Mouse (Mus musculus) CH12.LX (cell line): Measurements from ENCODE around the gene Dok4. TPM values are rescaled to one million over a fixed set of nuclear protein-coding genes. Genes with fewer than 3 reads are reported as not detected.

Experiments used
- DNase-seq: peaks from one replicate; pipeline ENCODE4 v3.0.0-alpha.2; 2013; ENCODE audit errors: extremely low read depth
- H3K27ac ChIP-seq: 2 replicates; pipeline ENCODE4 v1.5.1; 2012; ENCODE audit warnings: low read depth, mild to moderate bottlenecking, control low read depth, moderate library complexity; ENCODE audit not compliant: insufficient read depth
- H3K27me3 ChIP-seq: replicated peaks from 2 replicates; pipeline ENCODE3; 2012; ENCODE audit warnings: inconsistent platforms
- H3K36me3 ChIP-seq, 2 experiments: replicated peaks in 1 of 2; 2 replicates each; pipeline versions ENCODE3 to v1.6.1; 2012; ENCODE audit warnings: inconsistent platforms in 1 of 2, low read length in 1 of 2, mild to moderate bottlenecking in 1 of 2, mixed read lengths in 1 of 2, moderate library complexity in 1 of 2; ENCODE audit not compliant: control insufficient read depth in 1 of 2, insufficient read depth in 1 of 2
- H3K4me1 ChIP-seq, 2 experiments: 2 replicates each; pipeline ENCODE4 v1.6.1; 2012; ENCODE audit warnings: inconsistent platforms in 1 of 2, moderate library complexity in 1 of 2; ENCODE audit not compliant: insufficient read depth in 2 of 2, control insufficient read depth in 1 of 2
- H3K4me2 ChIP-seq: 2 replicates; pipeline ENCODE4 v1.6.1; 2012; ENCODE audit warnings: low read depth, mild to moderate bottlenecking, control low read depth; ENCODE audit not compliant: poor library complexity, insufficient read depth, severe bottlenecking
- H3K4me3 ChIP-seq, 3 experiments: fragments of 150-350 bp in 1 of 3; sonication (generic) in 1 of 3; replicated peaks in 1 of 3; 2 replicates each; pipeline versions ENCODE3 to v1.5.1; 2011 to 2012; ENCODE audit warnings: low read depth in 2 of 3, low read length in 2 of 3, mild to moderate bottlenecking in 2 of 3, moderate library complexity in 2 of 3, control low read depth in 1 of 3, improper control_type of control experiment in 1 of 3, inconsistent platforms in 1 of 3, mixed read lengths in 1 of 3; ENCODE audit not compliant: poor library complexity in 1 of 3
- H3K79me2 ChIP-seq: replicated peaks from 2 replicates; pipeline ENCODE4 v1.6.1; 2012; ENCODE audit warnings: mild to moderate bottlenecking, moderate library complexity; ENCODE audit not compliant: control insufficient read depth, poor library complexity, insufficient read depth, severe bottlenecking; ENCODE audit errors: extremely low read depth
- H3K9ac ChIP-seq: 2 replicates; pipeline ENCODE4 v1.6.1; 2012; ENCODE audit warnings: low read depth, mild to moderate bottlenecking, control low read depth, moderate library complexity; ENCODE audit not compliant: insufficient read depth
- H3K9me3 ChIP-seq: replicated peaks from 2 replicates; pipeline ENCODE3; 2012; ENCODE audit warnings: low read length, inconsistent platforms, mixed read lengths
- CTCF ChIP-seq, 2 experiments: IDR thresholded peaks in 1 of 2; conservative IDR thresholded peaks in 1 of 2; 2 replicates each; pipeline ENCODE4 v1.5.1; 2011 to 2012; ENCODE audit warnings: low read depth in 2 of 2, low read length in 2 of 2, improper control_type of control experiment in 1 of 2, inconsistent platforms in 1 of 2, mild to moderate bottlenecking in 1 of 2, moderate library complexity in 1 of 2
- GABPA ChIP-seq: IDR thresholded peaks from 2 replicates; pipeline ENCODE4 v1.6.1; 2012; ENCODE audit warnings: low read depth, low read length, improper control_type of control experiment, inconsistent platforms; ENCODE audit not compliant: insufficient replicate concordance
- MAZ ChIP-seq: IDR thresholded peaks from 2 replicates; pipeline ENCODE4 v1.6.1; 2012; ENCODE audit warnings: low read depth, mild to moderate bottlenecking, inconsistent platforms, low read length, improper control_type of control experiment, moderate library complexity
- NRF1 ChIP-seq: IDR thresholded peaks from 2 replicates; pipeline ENCODE4 v1.6.1; 2014; ENCODE audit warnings: low read depth, mild to moderate bottlenecking, inconsistent platforms, low read length, improper control_type of control experiment, moderate library complexity
- POLR2AphosphoS2 ChIP-seq: IDR thresholded peaks from 2 replicates; pipeline ENCODE4 v1.6.1; 2011; ENCODE audit warnings: low read depth, low read length, improper control_type of control experiment
- RAD21 ChIP-seq: IDR thresholded peaks from 2 replicates; pipeline ENCODE4 v1.6.1; 2011; ENCODE audit warnings: low read depth, mild to moderate bottlenecking, low read length, improper control_type of control experiment, moderate library complexity
- SMC3 ChIP-seq: IDR thresholded peaks from 2 replicates; pipeline ENCODE4 v1.6.1; 2011; ENCODE audit warnings: low read depth, low read length, improper control_type of control experiment
- ZC3H11A ChIP-seq: IDR thresholded peaks from 2 replicates; pipeline ENCODE4 v1.6.1; 2012; ENCODE audit warnings: low read depth, mild to moderate bottlenecking, inconsistent platforms, low read length, improper control_type of control experiment
- ZMIZ1 ChIP-seq: IDR thresholded peaks from 2 replicates; pipeline ENCODE4 v1.6.1; 2012; ENCODE audit warnings: low read depth, mild to moderate bottlenecking, inconsistent platforms, low read length, improper control_type of control experiment
- ZNF384 ChIP-seq: IDR thresholded peaks from 2 replicates; pipeline ENCODE4 v1.6.1; 2012; ENCODE audit warnings: low read depth, low read length, improper control_type of control experiment, inconsistent platforms
- dilution Hi-C: fragments of 300-500 bp; cut with MboI; formaldehyde crosslinking; loops from 2 replicates; pipeline ENCODE4 v1.14.3; 2020; ENCODE audit warnings: low sequenced_read_pairs; ENCODE audit not compliant: extremely low pct_unique_long_range_greater_than_20kb, extremely low pct_ligation_motif_present
- in situ Hi-C: fragments of 300-500 bp; cut with MboI; formaldehyde crosslinking; loops from 3 replicates; pipeline ENCODE4 v1.14.3; 2019; ENCODE audit warnings: low sequenced_read_pairs, low pct_ligation_motif_present, low pct_unique_long_range_greater_than_20kb, mixed read lengths
- polyA plus RNA-seq: library from polyadenylated mRNA; unstranded; fragments of >175 nt; gene quantifications from 2 replicates; pipeline ENCODE4 v1.2.1, GENCODE M21; 2012; ENCODE audit warnings: low read depth; ENCODE audit not compliant: insufficient read length
- total RNA-seq, 2 experiments: library from RNA; depleted of rRNA; stranded (reverse); fragments of 300-350 nt in 1 of 2; fragments of >200 nt in 1 of 2; gene quantifications; 2 replicates each; pipeline ENCODE4 v1.2.3; 2012 to 2014

Gene Dok4
- total and polyA plus RNA-seq, 3 experiments, result 1.9 to 2.3 (median 2.3) TPM

- DNase-seq, result no peak
- dilution Hi-C loops (no loop called here), in situ Hi-C loops (no loop called here)
- Histone ChIP-seq H3K9ac (no peak overlapping the region), H3K9me3 (no peaks in the 10 kb centered on the region), H3K36me3 (peaks cover 30 to 59% of the 10 kb centered on the region in 2 experiments), H3K27me3 (no peaks in the 10 kb centered on the region), H3K4me1 (peaks cover 3 to 18% of the 10 kb centered on the region in 2 experiments; a peak in 3 of 4 replicates), H3K79me2 (no peaks in the 10 kb centered on the region), H3K4me2 (no peak overlapping the region), H3K4me3 (no peak overlapping the region), H3K27ac (no peak overlapping the region)
- TF ChIP-seq POLR2AphosphoS2 (no peak), NRF1 (no peak)
Measured at GRCm38 (mm10) chr8:94817933-94818332, 58.2 kb downstream of the Dok4 start.

DNA sequence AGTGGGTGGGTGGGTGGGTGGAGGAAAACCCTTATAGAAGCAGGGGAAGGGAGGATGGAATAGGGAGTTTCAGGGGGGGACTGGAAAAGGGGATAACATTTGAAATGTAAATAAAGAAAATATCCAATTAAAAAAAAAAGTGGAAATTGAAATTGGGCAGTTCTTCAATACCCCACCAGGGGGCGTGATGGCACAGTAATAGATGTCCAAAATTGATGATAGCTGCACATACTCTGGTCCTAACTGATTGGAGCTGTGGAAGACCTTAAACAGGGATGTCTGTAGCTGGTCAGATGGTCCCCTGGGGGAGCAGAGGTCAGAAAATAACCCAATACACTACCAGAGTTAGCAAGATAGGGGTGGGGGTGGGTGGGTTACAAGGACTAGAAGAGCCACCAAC is 61.6 kb downstream of the Dok4 start:
- Histone ChIP-seq H3K9ac (no peak overlapping the region), H3K9me3 (no peaks in the 10 kb centered on the region), H3K27me3 (no peaks in the 10 kb centered on the region), H3K4me3 (no peak overlapping the region), H3K36me3 (peaks cover 2 to 25% of the 10 kb centered on the region in 2 experiments), H3K4me2 (no peak overlapping the region), H3K27ac (no peak overlapping the region), H3K79me2 (no peaks in the 10 kb centered on the region), H3K4me1 (peaks cover 24 to 47% of the 10 kb centered on the region in 2 experiments)
- dilution Hi-C loops, result no loop called here
- in situ Hi-C loops, result no loop called here
- TF ChIP-seq GABPA, result no peak
- no peak for TF ChIP-seq POLR2AphosphoS2
- no peak for TF ChIP-seq MAZ
- TF ChIP-seq RAD21, result peak; percentile 48
- no peak for TF ChIP-seq ZMIZ1
- TF ChIP-seq CTCF (conservative IDR thresholded peaks at IDR 0.05 in 1 of 2, IDR thresholded peaks at IDR 0.05 in 1 of 2; ENCODE audit: low read depth in 2 of 2, low read length in 2 of 2), result peak; percentile 69 to 79
- no peak for TF ChIP-seq ZC3H11A
- peak; percentile 50 for TF ChIP-seq SMC3
- TF ChIP-seq ZNF384, result peak; percentile 87
- DNase-seq, result peak; percentile 40

Other genes starting within 250 kb of the Dok4 start
- 24.8 and 29.4 TPM in 2 replicates for gene Arl2bp, start 209.7 kb downstream of the Dok4 start, total RNA-seq (2012; rRNA removed)
- gene Arl2bp, start 209.7 kb downstream of the Dok4 start, total RNA-seq (2014; rRNA removed), result 71.2 and 85.1 TPM in 2 replicates
- 107 and 114 TPM in 2 replicates for gene Arl2bp, start 209.7 kb downstream of the Dok4 start, polyA plus RNA-seq
- gene Pllp, start 180.1 kb downstream of the Dok4 start, total RNA-seq (2012; rRNA removed), result 25.9 and 29.5 TPM in 2 replicates
- 5.1 and 5.3 TPM in 2 replicates for gene Pllp, start 180.1 kb downstream of the Dok4 start, total RNA-seq (2014; rRNA removed)
- gene Pllp, start 180.1 kb downstream of the Dok4 start, polyA plus RNA-seq, result 3.7 and 6.1 TPM in 2 replicates
- 1,648 and 3,114 TPM in 2 replicates for gene Ccl22, start 130.7 kb downstream of the Dok4 start, total RNA-seq (2012; rRNA removed)
- gene Ccl22, start 130.7 kb downstream of the Dok4 start, total RNA-seq (2014; rRNA removed), result 1,111 and 1,396 TPM in 2 replicates
- gene Ccl22, start 130.7 kb downstream of the Dok4 start, polyA plus RNA-seq, result 4,019 and 4,546 TPM in 2 replicates
- gene Cx3cl1, start 104.3 kb downstream of the Dok4 start, total RNA-seq (2012; rRNA removed), result 2.5 and 3.7 TPM in 2 replicates
- gene Cx3cl1, start 104.3 kb downstream of the Dok4 start, total RNA-seq (2014; rRNA removed), result 0.19 TPM in 1 of 2 replicates, not detected in the other
- 4.2 and 4.6 TPM in 2 replicates for gene Cx3cl1, start 104.3 kb downstream of the Dok4 start, polyA plus RNA-seq
- gene Ccl17, start 65.9 kb downstream of the Dok4 start, total RNA-seq (2012; rRNA removed), result 2.1 and 2.2 TPM in 2 replicates
- 2.5 and 2.6 TPM in 2 replicates for gene Ccl17, start 65.9 kb downstream of the Dok4 start, total RNA-seq (2014; rRNA removed)
- 1.3 and 2.5 TPM in 2 replicates for gene Ccl17, start 65.9 kb downstream of the Dok4 start, polyA plus RNA-seq
- 68.5 and 82.2 TPM in 2 replicates for gene Coq9, start 38.0 kb downstream of the Dok4 start, total RNA-seq (2012; rRNA removed)
- 44.2 and 48.5 TPM in 2 replicates for gene Coq9, start 38.0 kb downstream of the Dok4 start, total RNA-seq (2014; rRNA removed)
- 68.8 and 97.0 TPM in 2 replicates for gene Coq9, start 38.0 kb downstream of the Dok4 start, polyA plus RNA-seq
- 83.1 and 99.8 TPM in 2 replicates for gene Ciapin1, start 38.0 kb downstream of the Dok4 start, total RNA-seq (2012; rRNA removed)
- 89.4 and 97.1 TPM in 2 replicates for gene Ciapin1, start 38.0 kb downstream of the Dok4 start, total RNA-seq (2014; rRNA removed)
- 139 and 189 TPM in 2 replicates for gene Ciapin1, start 38.0 kb downstream of the Dok4 start, polyA plus RNA-seq
- 93.2 and 102 TPM in 2 replicates for gene Polr2c, start 18.9 kb downstream of the Dok4 start, total RNA-seq (2012; rRNA removed)
- gene Polr2c, start 18.9 kb downstream of the Dok4 start, total RNA-seq (2014; rRNA removed), result 120 and 130 TPM in 2 replicates
- 134 and 141 TPM in 2 replicates for gene Polr2c, start 18.9 kb downstream of the Dok4 start, polyA plus RNA-seq
- gene Ccdc102a, start 41.8 kb upstream of the Dok4 start, total RNA-seq (2012; rRNA removed), result 5.8 and 5.9 TPM in 2 replicates
- 2.1 and 2.5 TPM in 2 replicates for gene Ccdc102a, start 41.8 kb upstream of the Dok4 start, total RNA-seq (2014; rRNA removed)
- gene Ccdc102a, start 41.8 kb upstream of the Dok4 start, polyA plus RNA-seq, result 2.8 and 4.5 TPM in 2 replicates
- gene Adgrg5, start 47.4 kb upstream of the Dok4 start, total RNA-seq (2012; rRNA removed), result 0.81 and 1.0 TPM in 2 replicates
- 5.2 and 6.9 TPM in 2 replicates for gene Adgrg5, start 47.4 kb upstream of the Dok4 start, total RNA-seq (2014; rRNA removed)
- 9.2 and 10.0 TPM in 2 replicates for gene Adgrg5, start 47.4 kb upstream of the Dok4 start, polyA plus RNA-seq
- 0.34 and 0.42 TPM in 2 replicates for gene Adgrg1, start 98.4 kb upstream of the Dok4 start, total RNA-seq (2012; rRNA removed)
- gene Adgrg1, start 98.4 kb upstream of the Dok4 start, total RNA-seq (2014; rRNA removed), result 1.1 and 1.2 TPM in 2 replicates
- gene Adgrg1, start 98.4 kb upstream of the Dok4 start, polyA plus RNA-seq, result 2.0 and 2.5 TPM in 2 replicates
- gene Adgrg3, start 141.4 kb upstream of the Dok4 start, total RNA-seq (2012; rRNA removed), result not detected in 2 replicates
- not detected in 2 replicates for gene Adgrg3, start 141.4 kb upstream of the Dok4 start, total RNA-seq (2014; rRNA removed)
- not detected in 2 replicates for gene Adgrg3, start 141.4 kb upstream of the Dok4 start, polyA plus RNA-seq
- not detected in 2 replicates for gene Drc7, start 178.8 kb upstream of the Dok4 start, total RNA-seq (2012; rRNA removed)
- gene Drc7, start 178.8 kb upstream of the Dok4 start, total RNA-seq (2014; rRNA removed), result not detected in 2 replicates
- not detected in 2 replicates for gene Drc7, start 178.8 kb upstream of the Dok4 start, polyA plus RNA-seq
- gene Katnb1, start 204.9 kb upstream of the Dok4 start, total RNA-seq (2012; rRNA removed), result 17.3 and 19.8 TPM in 2 replicates
- gene Katnb1, start 204.9 kb upstream of the Dok4 start, total RNA-seq (2014; rRNA removed), result 8.9 and 9.8 TPM in 2 replicates
- 13.1 and 14.1 TPM in 2 replicates for gene Katnb1, start 204.9 kb upstream of the Dok4 start, polyA plus RNA-seq